Mouse (Mus musculus) megakaryocyte progenitor cell, adult 5-6 weeks (primary cell): ENCODE measurements around the gene Itpa. TPM values are rescaled to one million over a fixed set of nuclear protein-coding genes. Genes with fewer than 3 reads are reported as not detected.
A peak's percentile ranks its signal among the peaks of the same experiment; 100 is the strongest.

Experiments
- ATAC-seq: replicated peaks from 2 replicates; pipeline ENCODE4 v1.8.0; 2016; ENCODE audit warnings: mild to moderate bottlenecking, moderate TSS enrichment, inconsistent platforms; ENCODE audit not compliant: poor library complexity
- total RNA-seq, 2 experiments: library from RNA; stranded (forward) in 1 of 2; stranded (reverse) in 1 of 2; fragments of 157-497, 149-512 nt in 1 of 2; fragments of 200-1000 nt in 1 of 2; gene quantifications; 2 replicates each; pipeline versions ENCODE4 v1.2.3 to v1.2.4; 2015 to 2017

Itpa gene
- total RNA-seq, 2 experiments from 2014 or later: 43.1 to 87.3 TPM

DNA sequence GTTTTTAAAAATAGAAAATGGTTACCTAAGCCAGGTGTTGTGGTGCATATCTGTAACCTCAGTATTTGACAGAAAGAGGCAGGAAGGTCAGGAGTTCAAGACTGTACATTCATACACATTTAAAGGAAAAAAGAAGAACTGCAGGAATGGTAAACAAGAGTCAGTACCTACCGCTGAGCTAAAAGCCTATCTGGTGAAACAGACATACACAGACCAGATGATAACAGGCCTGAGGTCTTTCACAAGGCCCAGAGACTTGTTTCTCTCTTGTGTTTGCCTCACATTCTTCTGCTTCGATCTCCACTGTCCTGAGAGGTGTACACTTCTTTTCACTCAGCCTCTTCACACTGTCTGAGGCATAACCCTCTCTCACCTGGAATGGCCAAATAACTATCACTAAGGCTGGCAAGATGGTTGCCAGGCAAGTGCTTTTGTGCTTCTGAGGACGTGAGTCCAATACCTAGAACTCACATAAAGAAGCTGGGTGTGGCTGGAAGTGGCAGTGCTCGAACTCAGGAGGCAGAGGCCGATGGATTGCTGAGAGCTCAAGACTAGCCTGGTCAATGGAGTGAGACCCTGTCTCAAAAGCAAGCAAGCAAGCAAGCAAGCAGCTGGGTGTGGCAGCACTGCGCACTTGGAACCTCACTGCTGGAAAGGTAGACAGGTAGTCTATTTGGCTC, 11.6 kb upstream of the Itpa start:
- ATAC-seq: peak; percentile 64

GRCm38 (mm10) chr2:130656536-130656935, 10.9 kb upstream of the Itpa start:
- ATAC-seq: no peak

DNA sequence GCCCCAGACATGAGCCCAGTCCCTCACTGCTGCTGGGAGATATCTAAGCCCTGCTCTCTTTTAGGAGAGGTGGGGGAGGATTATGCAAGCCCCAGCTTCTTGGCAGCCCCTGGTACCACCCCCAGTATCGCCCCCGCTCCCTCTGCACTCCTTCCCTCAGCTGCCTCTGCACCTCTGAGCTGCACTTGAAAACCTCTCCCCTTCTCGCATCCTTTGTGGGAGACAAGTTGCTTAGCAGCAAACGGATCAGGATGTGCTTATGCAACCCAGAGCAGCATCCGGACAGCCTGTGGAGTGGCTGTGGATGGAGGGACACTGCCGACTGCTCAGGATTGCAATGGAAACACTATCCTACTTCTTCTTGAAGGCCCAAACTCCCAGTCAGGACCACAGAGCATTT, 9.9 kb upstream of the Itpa start:
- ATAC-seq: no peak

- no peak for ATAC-seq
Observed at GRCm38 (mm10) chr2:130658530-130658929, 8.9 kb upstream of the Itpa start.

DNA sequence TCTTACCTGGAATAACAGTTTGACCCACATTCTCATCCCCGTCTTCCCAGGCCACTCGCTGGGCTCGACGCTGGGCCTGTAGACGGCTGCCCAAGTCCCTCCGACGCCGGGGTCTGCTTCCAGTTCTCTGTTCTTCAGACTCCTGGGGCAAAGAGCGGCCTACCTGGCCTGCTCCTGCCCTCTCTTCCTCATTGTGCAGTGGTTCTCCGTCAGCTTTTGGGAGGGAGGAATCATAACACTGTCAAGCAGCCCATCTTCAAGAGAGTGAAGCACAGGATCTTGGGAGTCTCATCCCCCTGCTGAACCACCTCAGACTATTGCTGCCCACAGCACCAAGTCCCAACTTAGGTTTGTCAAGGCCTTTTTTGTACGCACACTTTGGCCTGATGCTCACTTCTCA, 4.1 kb upstream of the Itpa start:
- ATAC-seq: no peak

- peak; percentile 76 for ATAC-seq
Observed at GRCm38 (mm10) chr2:130664102-130664701, 3.2 kb upstream of the Itpa start, which contains the start of gene Ddrgk1. Ddrgk1 (minus strand) TSS chr2:130664659.

DNA sequence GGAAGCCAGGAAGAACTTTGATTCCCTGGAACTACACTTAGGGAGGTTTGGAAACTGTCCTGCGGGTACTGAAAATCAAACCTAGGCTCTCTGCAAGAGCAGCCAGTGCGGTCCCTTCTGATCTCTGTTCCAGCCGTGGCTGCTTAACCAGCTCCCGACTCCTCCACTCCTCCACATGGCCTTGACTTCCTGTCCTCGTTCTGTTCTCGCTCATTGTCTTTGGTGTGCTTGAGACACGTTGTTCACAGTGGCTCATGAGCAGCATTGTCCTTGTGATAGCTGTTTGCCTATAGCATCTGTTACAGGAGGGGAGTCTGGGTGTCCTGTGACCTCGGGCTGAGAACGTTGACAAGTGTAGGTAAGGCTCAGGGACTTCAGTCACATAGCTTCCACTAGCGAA, 9.8 kb downstream of the Itpa start:
- ATAC-seq: no peak

DNA sequence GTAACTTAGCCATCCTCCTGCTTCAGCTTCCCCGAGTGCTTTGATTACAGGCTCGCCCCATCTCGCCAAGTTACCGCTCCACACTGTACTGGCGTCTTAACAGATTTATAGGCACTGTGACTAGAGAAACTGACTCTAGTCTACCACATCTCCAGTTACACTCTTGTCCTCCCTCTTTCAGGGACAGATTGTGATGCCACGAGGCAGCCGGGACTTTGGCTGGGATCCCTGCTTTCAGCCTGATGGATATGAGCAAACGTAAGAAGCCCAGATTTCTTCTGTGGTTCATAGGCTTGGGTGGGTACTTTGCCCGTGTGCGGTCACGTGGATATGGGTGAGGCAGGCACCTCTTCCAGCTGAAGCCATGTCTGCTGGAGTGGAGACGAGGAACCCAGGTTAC, 11.7 kb downstream of the Itpa start:
- ATAC-seq: no peak

GRCm38 (mm10) chr2:130679899-130680298, 12.5 kb downstream of the Itpa start:
- ATAC-seq: no peak

- no peak for ATAC-seq
Observed at GRCm38 (mm10) chr2:130681531-130681930, 14.1 kb downstream of the Itpa start.

DNA sequence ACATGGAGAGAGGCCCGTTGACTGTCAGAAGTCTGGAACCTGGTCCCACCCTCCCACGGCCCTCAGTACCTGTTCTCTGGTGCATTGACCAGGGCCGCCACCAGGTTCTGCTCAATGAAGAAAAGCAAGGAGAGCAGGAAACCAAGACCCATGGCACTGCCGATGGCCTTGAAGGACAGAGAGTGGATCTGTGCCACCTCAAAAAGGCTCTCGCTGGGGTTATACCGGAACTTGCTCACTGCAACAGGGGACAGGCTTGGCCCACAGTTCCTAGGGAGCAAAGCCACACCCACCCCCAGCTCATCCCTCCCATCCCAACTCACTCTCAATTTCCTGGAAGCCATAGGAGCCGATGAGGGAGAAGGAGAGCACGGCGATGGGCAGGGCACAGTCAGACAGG, 18.0 kb downstream of the Itpa start:
- no peak for ATAC-seq

- ATAC-seq: no peak
Observed at GRCm38 (mm10) chr2:130689011-130689410, 21.6 kb downstream of the Itpa start.

DNA sequence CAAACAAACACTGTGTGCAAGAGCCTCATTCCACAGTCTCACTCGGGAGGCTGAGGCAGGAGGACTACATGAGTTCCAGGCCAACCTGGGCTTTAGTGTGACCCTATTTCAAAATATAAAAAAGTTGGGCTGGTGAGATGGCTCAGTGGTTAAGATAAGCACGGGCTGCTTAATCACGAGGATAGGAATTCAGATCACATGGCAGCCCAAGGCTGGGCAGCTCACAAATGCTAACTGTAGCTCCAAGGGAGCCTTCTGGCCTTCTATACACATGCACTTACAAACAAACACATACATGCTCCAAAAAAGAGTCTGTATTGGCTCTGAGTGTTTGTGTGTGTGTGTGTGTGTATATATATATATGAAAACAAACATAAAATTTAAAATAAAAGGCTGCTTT, 26.2 kb downstream of the Itpa start:
- no peak for ATAC-seq

GRCm38 (mm10) chr2:130696700-130697152, 29.3 kb downstream of the Itpa start:
- peak; percentile 35 for ATAC-seq

DNA sequence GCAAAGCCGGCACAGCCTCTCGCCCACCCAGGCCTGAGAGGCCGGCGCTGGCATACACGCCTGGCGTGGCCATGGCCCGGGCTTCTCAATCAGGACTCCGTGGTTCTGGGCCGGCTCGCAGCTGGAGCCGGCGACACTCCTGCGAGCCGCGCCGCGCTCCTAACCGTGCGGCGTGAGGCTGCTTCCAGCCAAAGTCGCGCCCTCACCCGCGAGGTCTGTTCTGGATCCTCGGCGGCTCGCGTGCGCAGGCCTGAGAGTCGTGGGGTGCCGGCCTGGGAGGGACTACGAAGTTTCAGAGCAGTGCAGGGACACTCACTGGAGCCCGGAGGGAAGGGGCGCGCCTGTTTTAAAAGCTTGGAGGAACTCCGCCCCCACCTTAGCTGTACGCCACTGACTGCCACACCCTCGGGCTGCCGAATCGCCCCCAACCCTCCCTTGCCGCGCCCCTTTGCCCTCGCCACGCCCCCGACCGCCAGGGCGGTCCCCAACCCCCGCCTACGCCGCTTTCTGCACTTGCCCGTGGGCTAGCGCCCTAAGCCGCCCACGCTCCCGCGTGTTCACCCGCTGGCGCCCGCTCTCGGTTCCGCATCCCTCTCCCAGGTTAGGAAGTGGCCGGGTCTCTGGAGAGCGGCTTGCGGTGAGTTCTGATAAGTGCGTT, 29.9 kb downstream of the Itpa start, which contains the start of gene Slc4a11:
TSS of gene Slc4a11 (minus strand) at position 367 of the 658 bp plus-strand sequence.
- ATAC-seq: peak; percentile 78

DNA sequence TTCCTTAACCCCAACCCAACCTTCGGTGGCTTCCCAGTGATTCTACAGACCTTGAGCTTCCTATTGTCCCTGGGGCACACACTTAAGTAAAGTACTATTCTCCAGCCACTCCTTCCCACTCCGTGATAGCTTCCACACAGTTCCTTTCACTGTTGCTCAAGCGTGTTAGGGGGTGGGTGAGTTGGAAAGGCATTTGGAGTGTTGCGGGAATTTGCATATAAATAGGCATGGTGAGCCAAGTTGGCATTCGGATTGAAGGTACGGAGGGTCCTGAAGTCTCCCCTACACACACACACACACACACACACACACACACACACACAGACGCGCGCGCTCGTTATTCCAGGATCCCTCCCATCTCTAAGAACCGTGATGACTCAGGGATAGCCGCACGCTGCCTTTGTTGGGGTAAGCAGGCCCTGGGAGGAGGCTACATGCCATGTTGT, 30.4 kb downstream of the Itpa start:
- no peak for ATAC-seq

GRCm38 (mm10) chr2:130704040-130705001, 36.9 kb downstream of the Itpa start:
- ATAC-seq: no peak

- ATAC-seq: no peak
Observed at GRCm38 (mm10) chr2:130705178-130705577, 37.8 kb downstream of the Itpa start.

- no peak for ATAC-seq
Observed at GRCm38 (mm10) chr2:130706602-130707001, 39.2 kb downstream of the Itpa start.

- peak; percentile 74 for ATAC-seq
Observed at GRCm38 (mm10) chr2:130707057-130707456, 39.6 kb downstream of the Itpa start.

DNA sequence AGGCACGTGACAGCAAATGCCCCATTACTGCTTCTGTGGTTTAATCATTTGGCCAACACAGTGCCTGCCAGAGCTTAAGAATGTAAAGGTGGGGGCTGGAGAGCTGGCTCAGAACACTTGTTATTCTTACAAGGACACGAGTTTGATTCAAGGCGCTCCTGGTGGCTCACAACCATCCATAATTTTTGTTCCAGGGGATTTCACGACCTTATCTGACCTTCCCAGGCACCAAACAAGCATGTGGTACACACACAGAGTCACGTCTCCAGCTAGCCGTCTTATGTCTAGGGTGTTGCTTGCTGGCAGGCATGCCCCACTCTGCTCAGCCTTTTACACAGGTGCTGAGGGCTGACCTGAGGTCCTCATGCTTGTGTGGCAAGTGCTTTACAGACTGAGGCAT, 50.5 kb downstream of the Itpa start:
- no peak for ATAC-seq
